Mouse (Mus musculus) spleen, adult 2 months (tissue): Measurements from ENCODE around the gene Dnajb13.

Source experiments
- CTCF ChIP-seq: fragments of 200-500 bp; IDR thresholded peaks from 2 replicates; pipeline ENCODE4 v1.5.1; 2011; ENCODE audit warnings: mild to moderate bottlenecking, inconsistent platforms; ENCODE audit not compliant: insufficient read depth, insufficient read length, insufficient replicate concordance; ENCODE audit errors: extremely low read depth
- POLR2A ChIP-seq: fragments of 200-500 bp; IDR thresholded peaks from 2 replicates; pipeline ENCODE4 v1.6.1; 2011; ENCODE audit warnings: low read depth, low read length, inconsistent platforms

DNA sequence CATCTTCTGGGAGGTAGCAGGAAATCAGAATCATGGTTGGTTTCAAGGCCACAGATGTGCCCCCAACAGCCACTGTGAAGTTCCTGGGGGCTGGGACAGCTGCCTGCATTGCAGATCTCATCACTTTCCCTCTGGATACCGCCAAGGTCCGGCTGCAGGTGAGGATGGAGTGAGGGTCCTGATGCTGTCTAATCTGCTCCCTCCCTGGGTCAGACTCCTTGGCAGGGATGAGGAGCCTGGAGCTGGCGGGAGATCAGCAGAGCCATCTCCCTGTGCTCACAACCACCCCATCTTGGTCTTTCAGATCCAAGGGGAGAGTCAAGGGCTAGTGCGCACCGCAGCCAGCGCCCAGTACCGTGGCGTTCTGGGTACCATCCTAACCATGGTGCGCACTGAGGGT lies 18.0 kb downstream of the Dnajb13 start:
- TF ChIP-seq CTCF (no peak), POLR2A (no peak)
